22 mouse cellular contexts compared by ENCODE assay signal in genomic region chr2:113335561-113336294, GRCm38 (mm10). TPM values are rescaled to one million over a fixed set of nuclear protein-coding genes. Genes with fewer than 3 reads are reported as not detected.
A peak's percentile ranks its signal among the peaks of the same experiment; 100 is the strongest.
DNase-seq lines count a peak whose midpoint lies in the region; ATAC-seq lines count a peak whose summit lies in the region.
"Had no signal": no experiment of that assay in that cellular context is flagged by ENCODE, and none has a peak within 500 bp of the region (broad histone marks: within the 10 kb centered on the region; RNA-seq: fewer than 3 reads in every experiment).

No protein-coding gene starts in this region.

- ATAC-seq in frontal cortex, adult (ENCODE audit: low TSS enrichment): peak; percentile 90
- ATAC-seq: forebrain, embryonic 15.5 days; hindbrain, embryonic 16.5 days; intestine, embryonic 15.5 days; midbrain, embryonic 15.5 days had no signal

- no peak for DNase-seq in frontal cortex, postnatal 25 days (ENCODE audit: low spot score in 2 of 2)
- peak; percentile 26 to 44 for DNase-seq in kidney, postnatal 25 days
- no peak for DNase-seq in kidney, adult 18-20 months
- DNase-seq in right cerebral cortex, adult 18-20 months: peak; percentile 51
- no peak for DNase-seq in right cerebral cortex, postnatal 25 days
- peak; percentile 83 for DNase-seq in telencephalon, adult 2 months (ENCODE audit: low read depth, low spot score)
- no peak for DNase-seq in adrenal gland, adult 18-20 months (ENCODE audit: low spot score in 2 of 2)
- DNase-seq: adrenal gland, postnatal 25 days; cerebellum, adult 9-11 months; gastrocnemius, postnatal 10 days; heart, adult 11 months; heart, postnatal 10 days; lung, postnatal 4 days; thymus, postnatal 36 days had no signal

RNA-seq across cellular contexts. Expression of gene Fmn1, which starts 8.2 kb away (rescaled TPM):
- total RNA-seq in adrenal gland, adult 18-20 months (2021): 1 to 10 TPM; 2.2 to 3.2 TPM
- total RNA-seq: megakaryocyte-erythroid progenitor cell, adult 5-6 weeks had no signal

RNA-seq across cellular contexts. Expression of gene Tmco5b, which starts 50.2 kb away (rescaled TPM):
- total RNA-seq in adrenal gland, adult 18-20 months (2021): not detected
- total RNA-seq: adrenal gland, postnatal 25 days; common myeloid progenitor, adult 5-6 weeks; gastrocnemius, postnatal 10 days; heart, postnatal 10 days; liver, adult 2 months; megakaryocyte-erythroid progenitor cell, adult 5-6 weeks had no signal

Comparison
In these comparisons a context has a peak if more than half of its experiments do, and no peak if none do; other contexts are left out.
1. DNase-seq: peak in kidney, postnatal 25 days (2 of 2), right cerebral cortex, adult 18-20 months (single experiment) and telencephalon, adult 2 months (single experiment); none in frontal cortex, postnatal 25 days (0 of 2), kidney, adult 18-20 months (single experiment), right cerebral cortex, postnatal 25 days (single experiment) and adrenal gland, adult 18-20 months (0 of 2).